Mouse (Mus musculus) layer of hippocampus, adult 2 months (tissue): ENCODE measurements at regions not wholly inside any gene's neighbourhood (a gene's known extent, or its start where the extent isn't known, plus 50 kb on each side); places are given as distances from the start of the nearest gene placed in this dataset.

ENCODE experiments used
- DNase-seq, 2 experiments: peaks; one replicate each; pipeline ENCODE4 v3.0.0; 2022; ENCODE audit warnings: low spot score in 2 of 2
- H3K27ac ChIP-seq: fragments of 200-600 bp; 2 replicates; pipeline ENCODE4 v1.8.1; 2022
- H3K4me3 ChIP-seq: fragments of 200-600 bp; 2 replicates; pipeline ENCODE4 v1.8.1; 2022; ENCODE audit warnings: mild to moderate bottlenecking
- CTCF ChIP-seq: fragments of 200-600 bp; conservative IDR thresholded peaks from 2 replicates; pipeline ENCODE4 v1.8.1; 2022; ENCODE audit warnings: antibody characterized with exemption, mild to moderate bottlenecking, moderate library complexity

- TF ChIP-seq CTCF = no peak
- no peak overlapping the region for H3K4me3 ChIP-seq
- no peak overlapping the region for H3K27ac ChIP-seq
- no peak for DNase-seq
These were observed 202.4 kb downstream of the Sox4 start for GRCm38 (mm10) chr13:28750949-28751692.

GRCm38 (mm10) chr13:28740158-28740670 is 213.3 kb downstream of the Sox4 start:
- no peak for DNase-seq
- Histone ChIP-seq H3K4me3 (no peak overlapping the region), H3K27ac (no peak overlapping the region)
- no peak for TF ChIP-seq CTCF

- H3K4me3 ChIP-seq = no peak overlapping the region
- no peak for DNase-seq
- no peak for TF ChIP-seq CTCF
- H3K27ac ChIP-seq = no peak overlapping the region
These were observed 215.1 kb downstream of the Sox4 start for GRCm38 (mm10) chr13:28738160-28739100.

- H3K27ac ChIP-seq = no peak overlapping the region
- DNase-seq = no peak
- no peak for TF ChIP-seq CTCF
- H3K4me3 ChIP-seq = no peak overlapping the region
These were observed 221.0 kb downstream of the Sox4 start for GRCm38 (mm10) chr13:28732475-28732874.

- DNase-seq = no peak
- Histone ChIP-seq H3K4me3 (no peak overlapping the region), H3K27ac (no peak overlapping the region)
- no peak for TF ChIP-seq CTCF
These were observed 221.5 kb downstream of the Sox4 start for GRCm38 (mm10) chr13:28732036-28732435.

- no peak for TF ChIP-seq CTCF
- H3K4me3 ChIP-seq = no peak overlapping the region
These were observed 223.4 kb downstream of the Sox4 start for GRCm38 (mm10) chr13:28730059-28730580.

GRCm38 (mm10) chr13:28728768-28729167 is 224.7 kb downstream of the Sox4 start:
- no peak for TF ChIP-seq CTCF
- DNase-seq = no peak
- Histone ChIP-seq H3K4me3 (no peak overlapping the region), H3K27ac (no peak overlapping the region)

More at GRCm38 (mm10) chr13:28730059-28730580, 223.4 kb downstream of the Sox4 start:
- DNase-seq = no peak
- no peak overlapping the region for H3K27ac ChIP-seq

- no peak for DNase-seq
- no peak for TF ChIP-seq CTCF
- no peak overlapping the region for H3K27ac ChIP-seq
- no peak overlapping the region for H3K4me3 ChIP-seq
These were observed 229.2 kb downstream of the Sox4 start for GRCm38 (mm10) chr13:28724300-28724699.

GRCm38 (mm10) chr13:28722074-28722473 is 231.4 kb downstream of the Sox4 start:
- no peak for TF ChIP-seq CTCF
- no peak for DNase-seq
- Histone ChIP-seq H3K27ac (no peak overlapping the region), H3K4me3 (no peak overlapping the region)

GRCm38 (mm10) chr13:28721548-28721981 is 231.9 kb downstream of the Sox4 start:
- peak; percentile 27; the same call in 1 of the 2 replicates for TF ChIP-seq CTCF
- Histone ChIP-seq H3K27ac (no peak overlapping the region), H3K4me3 (no peak overlapping the region)
- peak in 1 of 2 experiments; percentile 16 for DNase-seq

GRCm38 (mm10) chr13:28720639-28721239 is 232.8 kb downstream of the Sox4 start:
- peak; percentile 7 to 17 for DNase-seq
- Histone ChIP-seq H3K4me3 (peak overlapping the region; percentile 45), H3K27ac (no peak overlapping the region)
- TF ChIP-seq CTCF = no peak

GRCm38 (mm10) chr13:28720169-28720568 is 233.3 kb downstream of the Sox4 start:
- Histone ChIP-seq H3K27ac (no peak overlapping the region; the same call in 1 of the 2 replicates), H3K4me3 (peak overlapping the region; percentile 45; the same call in 1 of the 2 replicates)
- no peak for TF ChIP-seq CTCF
- no peak for DNase-seq
